Mouse (Mus musculus): ENCODE data around the gene Gpd2.

Gpd2 gene

GRCm38 (mm10) chr2:57237475-57237919 lies at the start of gene Gpd2:
TSS of gene Gpd2 (plus strand) at chr2:57237635.
- CTCF ChIA-PET = interaction anchor here in 2 of 4 experiments (0.5 to 0.6 kb wide), 2 partner anchors 41 to 56 kb away, joined by 3 to 5 read pairs; no protein-coding TSS in a partner anchor
- POLR2A ChIA-PET = interaction anchor here (0.6 to 3.5 kb wide), 36 partner anchors 7 to 136 kb away, joined by 3 to 30 read pairs (median 6); partner anchors contain the start of gene Nr4a2 (in 1 of the 4)

- ChIA-PET CTCF (no interaction called here), POLR2A (interaction anchor here in 2 of 4 experiments (0.8 to 1.7 kb wide), 4 partner anchors 8 to 56 kb away, joined by 3 to 5 read pairs (median 4); no protein-coding TSS in a partner anchor)
Measured at GRCm38 (mm10) chr2:57188237-57188636, 49.2 kb upstream of the Gpd2 start.

- CTCF ChIA-PET = no interaction called here
- POLR2A ChIA-PET = interaction anchor here in 1 of 4 experiments (0.7 kb wide), 1 partner anchor 109 kb away, joined by 3 read pairs; no protein-coding TSS in a partner anchor
Measured at GRCm38 (mm10) chr2:57190884-57191283, 46.6 kb upstream of the Gpd2 start.

GRCm38 (mm10) chr2:57199046-57199445 lies 38.4 kb upstream of the Gpd2 start:
- ChIA-PET POLR2A (no interaction called here), CTCF (no interaction called here)

GRCm38 (mm10) chr2:57208472-57209083 lies 28.9 kb upstream of the Gpd2 start:
- ChIA-PET CTCF (no interaction called here), POLR2A (interaction anchor here in 3 of 4 experiments (0.5 to 2.8 kb wide), 5 partner anchors 21 to 86 kb away, joined by 3 to 6 read pairs (median 3); partner anchors contain the start of gene Gpd2 (in 1 of the 3))

GRCm38 (mm10) chr2:57211049-57212001 lies 26.1 kb upstream of the Gpd2 start:
- POLR2A ChIA-PET = interaction anchor here in 2 of 4 experiments (0.6 to 1.7 kb wide), 5 partner anchors 19 to 87 kb away, joined by 3 to 6 read pairs (median 3); partner anchors contain the start of gene Nr4a2 (in 1 of the 2)
- CTCF ChIA-PET = no interaction called here

GRCm38 (mm10) chr2:57213364-57213763 lies 24.1 kb upstream of the Gpd2 start:
- POLR2A ChIA-PET = interaction anchor here in 3 of 4 experiments (0.6 to 2.0 kb wide), 6 partner anchors 10 to 462 kb away, joined by 3 to 14 read pairs (median 6); no protein-coding TSS in a partner anchor
- CTCF ChIA-PET = interaction anchor here in 1 of 4 experiments (1.1 kb wide), 1 partner anchor 13 kb away, joined by 3 read pairs; no protein-coding TSS in a partner anchor

GRCm38 (mm10) chr2:57223288-57224026 lies 14.0 kb upstream of the Gpd2 start:
- ChIA-PET POLR2A (interaction anchor here in 3 of 4 experiments (0.6 to 2.2 kb wide), 6 partner anchors 9 to 26 kb away, joined by 3 to 14 read pairs (median 3); no protein-coding TSS in a partner anchor), CTCF (no interaction called here)

- ChIA-PET CTCF (no interaction called here), POLR2A (interaction anchor here in 1 of 4 experiments (0.9 kb wide), 1 partner anchor 12 kb away, joined by 3 read pairs; the partner anchor contains the start of gene Gpd2)
Measured at GRCm38 (mm10) chr2:57225236-57225635, 12.2 kb upstream of the Gpd2 start.

GRCm38 (mm10) chr2:57227425-57227824 lies 10.0 kb upstream of the Gpd2 start:
- POLR2A ChIA-PET = interaction anchor here in 1 of 4 experiments (0.6 to 3.3 kb wide), 4 partner anchors 10 to 1077 kb away, joined by 3 to 21 read pairs (median 5); partner anchors contain the start of gene Gpd2
- CTCF ChIA-PET = interaction anchor here in 1 of 4 experiments (0.6 kb wide), 2 partner anchors 289 to 1311 kb away, joined by 3 to 4 read pairs; no protein-coding TSS in a partner anchor

GRCm38 (mm10) chr2:57229647-57230240 lies 7.7 kb upstream of the Gpd2 start:
- POLR2A ChIA-PET = interaction anchor here (0.5 to 1.9 kb wide), 18 partner anchors 9 to 113 kb away, joined by 3 to 8 read pairs (median 4); partner anchors contain the start of gene Gpd2 (in 1 of the 4)
- CTCF ChIA-PET = no interaction called here

GRCm38 (mm10) chr2:57231432-57231831 lies 6.0 kb upstream of the Gpd2 start:
- ChIA-PET CTCF (no interaction called here), POLR2A (no interaction called here)

GRCm38 (mm10) chr2:57232328-57232727 lies 5.1 kb upstream of the Gpd2 start:
- ChIA-PET POLR2A (interaction anchor here in 2 of 4 experiments (0.6 to 2.2 kb wide), 7 partner anchors 12 to 1329 kb away, joined by 3 to 7 read pairs (median 5); no protein-coding TSS in a partner anchor), CTCF (interaction anchor here in 2 of 4 experiments (0.5 to 0.8 kb wide), 3 partner anchors 12 to 116 kb away, joined by 3 read pairs; no protein-coding TSS in a partner anchor)

GRCm38 (mm10) chr2:57236246-57236645 lies 1.2 kb upstream of the Gpd2 start:
- ChIA-PET CTCF (no interaction called here), POLR2A (interaction anchor here in 2 of 4 experiments (1.1 to 3.5 kb wide), 10 partner anchors 12 to 122 kb away, joined by 3 to 30 read pairs (median 6); no protein-coding TSS in a partner anchor)

GRCm38 (mm10) chr2:57237026-57237425 lies 409 bp upstream of the Gpd2 start:
- CTCF ChIA-PET = interaction anchor here in 1 of 4 experiments (0.5 kb wide), 1 partner anchor 133 kb away, joined by 3 read pairs; no protein-coding TSS in a partner anchor
- POLR2A ChIA-PET = interaction anchor here (0.6 to 3.5 kb wide), 27 partner anchors 9 to 135 kb away, joined by 3 to 30 read pairs (median 6); partner anchors contain the start of gene Nr4a2 (in 1 of the 4)

GRCm38 (mm10) chr2:57237920-57238613 lies 632 bp downstream of the Gpd2 start:
- POLR2A ChIA-PET = interaction anchor here (0.7 to 3.5 kb wide), 46 partner anchors 8 to 127 kb away, joined by 3 to 30 read pairs (median 5); partner anchors contain the start of gene Nr4a2 (in 1 of the 4)
- CTCF ChIA-PET = interaction anchor here in 2 of 4 experiments (0.5 to 0.6 kb wide), 2 partner anchors 41 to 56 kb away, joined by 3 to 5 read pairs; no protein-coding TSS in a partner anchor

Measured in embryonic stem cell, embryonic (primary cell).